Mouse (Mus musculus): Measurements from ENCODE around the gene Slc39a13.

- no peak for TF ChIP-seq CTCF (IDR thresholded peaks at IDR 0.05; ENCODE audit: low read depth, low read length)
- no peak for TF ChIP-seq POLR2A (IDR thresholded peaks at IDR 0.05; ENCODE audit: extremely low read depth, insufficient read depth, low read length)
Observed at GRCm38 (mm10) chr2:91079026-91079384, 8.8 kb upstream of the Slc39a13 start.
